Mouse (Mus musculus): Measurements from ENCODE around the gene Ube2g2.

The Ube2g2 gene

DNA sequence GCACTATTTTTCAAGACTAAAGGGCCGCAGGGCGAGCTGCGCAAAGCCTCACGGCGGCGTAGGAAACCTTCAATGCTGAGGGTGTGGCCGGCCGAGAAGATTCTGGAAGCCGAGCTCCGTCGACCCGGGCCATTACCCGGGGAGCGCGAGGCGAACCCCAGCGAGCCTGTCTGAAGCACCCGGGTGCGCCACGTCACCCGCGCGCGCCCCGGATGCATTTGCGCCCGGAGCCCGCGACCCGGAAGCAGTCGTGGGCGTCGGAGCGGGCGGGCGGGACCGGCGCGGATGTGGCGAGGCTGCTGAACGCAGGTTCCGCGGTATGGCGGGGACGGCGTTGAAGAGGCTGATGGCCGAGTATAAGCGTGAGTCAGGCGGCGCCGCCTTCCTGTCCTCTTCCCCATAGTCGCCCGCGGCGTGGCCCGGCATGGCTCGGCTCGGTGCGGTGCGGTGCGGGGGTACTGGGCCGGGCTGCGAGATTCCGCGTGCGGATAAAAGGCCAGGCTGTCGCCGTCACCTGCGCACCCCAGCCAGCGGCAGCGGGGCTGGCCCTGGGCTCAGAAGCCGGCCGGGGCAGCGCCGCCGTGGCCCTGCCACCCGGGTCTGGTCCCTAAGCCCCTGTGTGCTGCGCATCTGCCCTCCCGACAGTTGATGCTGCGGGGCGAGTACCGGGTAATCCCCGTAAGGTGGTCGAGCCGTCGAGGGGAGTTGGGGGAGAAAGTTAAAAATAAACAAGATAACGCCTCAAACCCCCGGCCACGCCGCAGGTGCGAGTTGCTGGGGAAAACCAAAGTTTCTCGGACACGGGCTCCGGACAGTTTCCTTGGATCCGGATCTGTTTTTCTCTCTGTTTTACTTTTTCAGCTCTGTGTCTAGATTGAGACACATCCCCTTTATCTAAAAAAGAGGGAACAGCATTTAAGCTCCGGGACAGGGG lies at the start of gene Ube2g2:
Ube2g2 (plus strand) TSS at position 221 of the 934 bp plus-strand sequence.
- DNase-seq (ENCODE audit: low read depth, low spot score), result peak; percentile 84

DNA sequence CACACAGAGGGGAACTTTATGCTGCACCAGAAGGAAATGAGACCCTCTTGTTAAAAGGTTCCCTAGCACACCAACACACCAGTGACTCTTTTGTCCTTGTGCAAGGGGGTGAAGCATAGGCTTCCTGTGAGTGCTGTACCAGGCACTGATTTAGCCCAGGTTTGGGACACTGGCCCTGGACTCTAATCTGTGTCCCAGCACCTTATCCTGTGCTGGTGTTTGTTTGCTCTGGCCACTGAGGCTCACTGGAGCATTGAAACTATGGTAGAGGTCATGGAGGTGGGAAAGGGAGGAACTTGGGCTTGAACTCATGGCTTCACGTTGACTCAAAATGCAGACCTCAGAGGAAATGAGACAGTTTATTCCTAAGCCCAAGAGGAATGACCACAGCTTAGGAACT lies 48.9 kb upstream of the Ube2g2 start:
- DNase-seq (ENCODE audit: low read depth, low spot score), result no peak

DNA sequence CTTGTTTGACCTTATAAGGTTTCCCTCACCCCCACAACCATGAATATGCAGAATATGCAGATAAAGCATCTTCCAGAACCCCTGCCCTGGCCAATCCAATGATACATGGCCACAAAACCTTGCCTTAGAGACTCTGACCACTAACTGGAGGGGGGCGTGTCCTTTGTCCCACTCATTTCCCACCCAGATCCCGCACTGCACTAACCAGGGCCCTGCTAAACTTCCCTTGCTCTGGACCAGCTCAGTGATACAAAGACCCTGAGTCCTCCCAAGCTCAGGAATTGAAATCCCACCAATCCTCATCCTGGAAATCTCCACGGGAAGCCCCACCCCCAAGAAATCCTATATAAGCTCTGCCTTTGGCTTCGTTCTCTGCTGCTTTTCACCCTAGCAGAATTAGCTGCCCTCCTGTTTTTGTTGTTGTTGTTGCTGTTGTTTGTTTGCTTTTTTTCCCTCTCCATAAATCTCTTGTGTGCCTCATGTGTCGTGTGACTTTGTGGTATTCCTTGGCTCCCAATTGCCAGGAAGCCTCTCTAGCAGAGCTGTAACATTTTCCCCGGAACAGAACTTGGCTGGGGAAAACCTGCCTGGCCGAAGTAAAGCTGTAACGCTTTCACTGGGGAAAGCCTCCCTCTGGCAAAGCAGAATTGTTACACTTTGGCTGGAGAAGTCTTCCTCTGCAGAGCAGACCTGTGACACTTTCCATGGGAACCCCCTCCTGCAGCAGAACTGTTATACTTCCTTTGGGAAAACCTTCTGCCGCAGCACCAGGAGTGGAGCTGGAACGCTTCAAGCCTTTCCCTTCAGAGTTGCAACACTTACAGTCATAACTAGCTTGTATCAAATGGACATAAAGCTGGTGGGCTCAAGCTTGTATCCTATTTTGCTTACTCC lies 41.8 kb upstream of the Ube2g2 start:
- no peak for DNase-seq (ENCODE audit: low read depth, low spot score)

GRCm38 (mm10) chr10:77581023-77581407 lies 41.1 kb upstream of the Ube2g2 start:
- no peak for DNase-seq (ENCODE audit: low read depth, low spot score)

- peak; percentile 98 for DNase-seq (ENCODE audit: low read depth, low spot score)
These were observed 40.4 kb upstream of the Ube2g2 start, which contains the start of gene Pttg1ip for GRCm38 (mm10) chr10:77581408-77582284. Gene Pttg1ip, plus strand, starts transcription at chr10:77581720.

GRCm38 (mm10) chr10:77582285-77582618 lies 39.8 kb upstream of the Ube2g2 start:
- no peak for DNase-seq (ENCODE audit: low read depth, low spot score)

GRCm38 (mm10) chr10:77583795-77584422 lies 38.2 kb upstream of the Ube2g2 start:
- DNase-seq (ENCODE audit: low read depth, low spot score), result no peak

DNA sequence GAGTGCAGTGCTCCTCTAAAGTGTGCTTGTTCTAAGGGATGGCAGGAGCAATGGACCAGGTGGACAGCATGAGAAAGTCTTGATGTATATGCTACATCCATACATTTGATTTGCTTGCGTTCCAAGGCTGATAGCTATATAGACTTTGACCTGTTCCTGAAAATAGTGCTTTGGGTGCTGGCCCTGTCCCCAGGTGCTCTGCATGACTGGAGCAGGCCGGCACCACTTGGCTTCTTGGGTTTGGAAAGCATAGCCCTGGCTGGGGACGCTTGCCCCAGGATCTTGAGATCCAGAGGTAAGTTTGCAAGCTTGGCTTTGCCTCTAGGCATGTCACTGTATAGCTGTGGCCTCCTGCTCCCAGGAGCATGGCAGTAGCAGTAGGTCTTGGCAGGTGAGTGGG lies 35.4 kb upstream of the Ube2g2 start:
- no peak for DNase-seq (ENCODE audit: low read depth, low spot score)

GRCm38 (mm10) chr10:77587091-77587775 lies 34.8 kb upstream of the Ube2g2 start:
- no peak for DNase-seq (ENCODE audit: low read depth, low spot score)

GRCm38 (mm10) chr10:77588036-77588435 lies 34.0 kb upstream of the Ube2g2 start:
- DNase-seq (ENCODE audit: low read depth, low spot score), result no peak

DNA sequence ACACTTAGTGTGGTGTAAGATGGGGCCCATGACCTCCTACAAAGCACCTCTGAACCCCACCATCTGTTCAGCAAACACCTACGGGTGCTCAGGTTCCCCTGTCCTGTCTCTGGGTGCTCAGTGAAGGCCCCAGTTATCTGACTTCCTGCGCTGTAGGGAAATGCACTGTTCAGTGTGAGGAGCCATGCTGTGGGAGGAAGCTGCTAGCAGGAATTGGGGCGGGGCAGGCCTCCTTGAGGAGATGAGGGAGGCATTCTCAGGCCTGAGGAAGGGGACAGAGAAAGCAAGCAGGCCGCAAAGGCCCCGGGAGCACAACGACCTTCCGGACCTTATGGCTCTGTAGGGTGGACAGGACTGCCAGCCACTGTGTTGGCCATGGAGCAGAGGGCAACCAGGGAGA lies 33.0 kb upstream of the Ube2g2 start:
- DNase-seq (ENCODE audit: low read depth, low spot score), result no peak

- no peak for DNase-seq (ENCODE audit: low read depth, low spot score)
These were observed 32.3 kb upstream of the Ube2g2 start for GRCm38 (mm10) chr10:77589749-77590148.

DNA sequence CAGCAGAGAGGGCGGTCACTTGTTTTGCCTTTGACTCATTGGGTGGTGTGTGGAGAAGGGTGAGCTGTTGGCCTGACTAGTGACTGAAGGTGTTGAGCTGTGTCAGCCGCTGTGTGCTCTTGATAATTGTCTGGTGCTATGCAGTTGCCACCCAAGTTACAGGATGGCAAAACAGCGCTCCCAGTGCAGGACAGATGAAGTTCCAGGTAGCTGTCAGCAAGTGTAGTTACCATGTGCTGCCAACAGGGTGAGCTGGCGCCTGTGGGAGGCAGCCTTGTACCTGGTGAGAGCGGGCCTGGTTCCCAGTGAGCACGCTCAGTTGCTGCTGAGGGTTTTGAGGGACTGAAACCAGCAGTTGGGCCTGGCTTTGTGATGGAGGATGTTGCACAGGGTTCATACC lies 31.3 kb upstream of the Ube2g2 start:
- DNase-seq (ENCODE audit: low read depth, low spot score), result peak; percentile 69

DNA sequence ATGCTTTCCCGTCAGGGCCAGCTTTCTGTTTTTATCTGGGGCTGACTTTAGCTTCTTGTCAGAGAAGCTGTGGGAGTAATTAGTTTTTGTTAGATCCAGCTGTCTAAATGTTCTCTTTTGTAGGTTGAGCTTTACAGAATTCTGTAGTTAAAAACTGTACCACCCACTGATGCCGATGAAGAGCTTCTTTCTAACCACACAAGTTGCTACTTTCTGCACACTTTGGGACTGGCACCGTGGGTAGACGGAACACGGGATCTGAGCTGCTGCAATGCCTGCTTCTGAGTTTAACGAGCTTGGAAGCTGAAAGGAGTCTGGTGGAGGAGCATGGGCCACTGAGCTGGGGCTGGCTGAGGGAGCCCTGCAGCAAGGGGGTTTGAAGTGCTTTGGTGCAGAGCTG lies 30.5 kb upstream of the Ube2g2 start:
- no peak for DNase-seq (ENCODE audit: low read depth, low spot score)

DNA sequence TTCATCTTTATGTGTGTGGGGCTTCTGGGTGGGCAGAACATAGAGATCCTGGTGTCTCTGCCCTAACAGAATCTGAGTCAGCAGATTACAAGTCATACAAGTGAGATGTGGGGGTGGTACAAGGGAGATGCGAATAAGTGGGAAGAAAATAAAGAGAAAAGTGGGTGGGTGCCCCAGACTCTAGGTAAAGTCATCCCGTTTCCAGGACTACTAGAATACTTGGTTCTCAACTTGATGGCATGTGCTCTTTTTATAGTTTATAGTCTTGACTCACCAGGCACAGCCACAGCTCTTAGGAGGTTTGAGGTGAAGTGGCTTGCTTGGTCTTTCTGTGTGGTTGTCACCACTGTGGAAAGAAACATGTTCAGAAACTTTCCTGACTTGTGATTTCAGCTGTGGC lies 26.0 kb upstream of the Ube2g2 start:
- no peak for DNase-seq (ENCODE audit: low read depth, low spot score)

DNA sequence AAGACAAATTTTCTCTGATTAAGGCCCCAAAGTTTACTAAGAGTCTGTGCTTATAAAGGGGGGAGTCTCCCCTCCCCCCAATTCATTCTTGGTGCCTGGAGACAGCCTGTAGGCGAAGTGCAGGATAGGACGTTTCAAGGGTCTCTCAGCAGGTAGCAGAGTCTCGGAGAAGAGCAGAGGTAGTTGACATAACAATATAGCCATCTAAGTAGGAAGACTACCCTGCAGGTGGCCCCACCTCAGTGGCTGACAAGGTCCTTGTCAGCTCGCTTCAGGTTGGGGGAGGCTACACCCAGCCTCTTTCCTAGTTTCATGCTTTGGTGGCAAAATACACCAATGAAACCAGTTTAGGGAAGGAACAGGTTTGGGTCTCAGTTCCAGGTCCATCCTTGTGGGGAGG lies 19.1 kb upstream of the Ube2g2 start:
- DNase-seq (ENCODE audit: low read depth, low spot score), result no peak

GRCm38 (mm10) chr10:77604111-77604510 lies 18.0 kb upstream of the Ube2g2 start:
- no peak for DNase-seq (ENCODE audit: low read depth, low spot score)

- no peak for DNase-seq (ENCODE audit: low read depth, low spot score)
These were observed 17.1 kb upstream of the Ube2g2 start for GRCm38 (mm10) chr10:77604958-77605357.

- peak; percentile 46 for DNase-seq (ENCODE audit: low read depth, low spot score)
These were observed 16.7 kb upstream of the Ube2g2 start for GRCm38 (mm10) chr10:77605368-77605767.
